1 mouse cellular context compared by ENCODE assay signal in genomic region chr11:101446319-101446718, GRCm38 (mm10).
A peak's percentile ranks its signal among the peaks of the same experiment; 100 is the strongest.
TF ChIP-seq lines count a peak whose summit lies in the region.

No protein-coding gene starts in this region.

TF ChIP-seq in CH12.LX, 34 proteins besides CTCF, POLR2A, EP300 and RAD21 (continued from another document):
- no peak for TF ChIP-seq ZNF384 (IDR thresholded peaks at IDR 0.05; ENCODE audit: low read depth, low read length)
- no peak for TF ChIP-seq TBP (conservative IDR thresholded peaks at IDR 0.05; ENCODE audit: low read depth, low read length)
- TF ChIP-seq HCFC1 (IDR thresholded peaks at IDR 0.05; ENCODE audit: low read depth, low read length): no peak
- TF ChIP-seq ZMIZ1 (IDR thresholded peaks at IDR 0.05; ENCODE audit: low read depth, low read length): peak; percentile 64
- peak; percentile 84 for TF ChIP-seq MYC (IDR thresholded peaks at IDR 0.05; ENCODE audit: low read depth, low read length)
- TF ChIP-seq CHD2 (IDR thresholded peaks at IDR 0.05; ENCODE audit: low read length): peak; percentile 68
- 0 out of 2 replicates have a peak, but pooled peaks have one; percentile 26 for TF ChIP-seq TCF12 (IDR thresholded peaks at IDR 0.05; ENCODE audit: low read depth, low read length)
- TF ChIP-seq ETS1 (conservative IDR thresholded peaks at IDR 0.05; ENCODE audit: low read depth, low read length): no peak
- TF ChIP-seq MAX (IDR thresholded peaks at IDR 0.05; ENCODE audit: low read length): 0 out of 2 replicates have a peak, but pooled peaks have one; percentile 50
- TF ChIP-seq PAX5 (IDR thresholded peaks at IDR 0.05; ENCODE audit: low read length): no peak
- no peak for TF ChIP-seq RCOR1 (conservative IDR thresholded peaks at IDR 0.05; ENCODE audit: low read depth, low read length)
- TF ChIP-seq MAFK (IDR thresholded peaks at IDR 0.05; ENCODE audit: insufficient replicate concordance, low read length): no peak
- no peak for TF ChIP-seq ZKSCAN1 (IDR thresholded peaks at IDR 0.05; ENCODE audit: borderline replicate concordance, low read depth, low read length)
- TF ChIP-seq BHLHE40 (IDR thresholded peaks at IDR 0.05; ENCODE audit: low read depth, low read length): no peak
